Comparison of ENCODE assay signal across 24 mouse cellular contexts in genomic region chr10:128699611-128700010, GRCm38 (mm10). TPM values are rescaled to one million over a fixed set of nuclear protein-coding genes. Genes with fewer than 3 reads are reported as not detected.
A peak's percentile ranks its signal among the peaks of the same experiment; 100 is the strongest.
DNase-seq lines count a peak whose midpoint lies in the region; ATAC-seq lines count a peak whose summit lies in the region.
"Had no signal": no experiment of that assay in that cellular context is flagged by ENCODE, and none has a peak within 500 bp of the region (broad histone marks: within the 10 kb centered on the region; RNA-seq: fewer than 3 reads in every experiment).

No protein-coding gene starts in this region.

- ATAC-seq in heart, embryonic 12.5 days (ENCODE audit: insufficient number of reproducible peaks, low FRiP score), result no peak
- no peak for ATAC-seq in heart, embryonic 16.5 days (replicated peaks; ENCODE audit: extremely low read depth, insufficient read depth, low FRiP score)
- ATAC-seq in liver, embryonic 12.5 days, result no peak
- ATAC-seq: forebrain, embryonic 14.5 days; hindbrain, embryonic 16.5 days; inflammation-experienced regulatory T-cells, adult 6 months; intestine, postnatal 0 days; Patski had no signal

- H3K4me2 ChIP-seq in heart, embryonic 12.5 days, result no peak overlapping the region
- no peak overlapping the region for H3K4me2 ChIP-seq in heart, embryonic 16.5 days (ENCODE audit: low read depth, low read length)
- H3K4me2 ChIP-seq in liver, embryonic 12.5 days, result no peak overlapping the region
- H3K4me2 ChIP-seq: embryonic facial prominence, embryonic 15.5 days; hindbrain, embryonic 12.5 days had no signal

- H3K36me3 ChIP-seq in heart, embryonic 12.5 days, result peaks cover 52% of the 10 kb centered on the region
- H3K36me3 ChIP-seq in heart, embryonic 16.5 days (ENCODE audit: control insufficient read depth, insufficient read depth), result peaks cover 23% of the 10 kb centered on the region
- H3K36me3 ChIP-seq in liver, embryonic 12.5 days, result peaks cover 62% of the 10 kb centered on the region

- peaks cover 38% of the 10 kb centered on the region for H3K4me1 ChIP-seq in heart, embryonic 12.5 days (replicated peaks)
- peaks cover 34% of the 10 kb centered on the region for H3K4me1 ChIP-seq in heart, embryonic 16.5 days (ENCODE audit: control insufficient read depth, insufficient read depth, low read length)
- peaks cover 61% of the 10 kb centered on the region for H3K4me1 ChIP-seq in liver, embryonic 12.5 days

- 43% methylated on average over 11 of the region's 11 CpGs for WGBS in heart, embryonic 12.5 days
- 54% methylated on average over 11 of the region's 11 CpGs for whole genome bisulfite sequencing in heart, embryonic 16.5 days
- 36% methylated on average over 11 of the region's 11 CpGs for WGBS in liver, embryonic 12.5 days (ENCODE audit: insufficient replicate concordance)

- no peak overlapping the region for H3K4me3 ChIP-seq in heart, embryonic 12.5 days
- H3K4me3 ChIP-seq in heart, embryonic 16.5 days (ENCODE audit: low read length), result no peak overlapping the region
- H3K4me3 ChIP-seq in liver, embryonic 12.5 days, result no peak overlapping the region
- H3K4me3 ChIP-seq: embryonic facial prominence, embryonic 15.5 days; erythroblast, embryonic 14.5 days; forebrain, embryonic 10.5 days; gastrocnemius, adult 2 months; hindbrain, embryonic 12.5 days had no signal

- peak overlapping the region; percentile 31; the same call in 1 of the 2 replicates for H3K27ac ChIP-seq in heart, embryonic 12.5 days (ENCODE audit: poor library complexity, severe bottlenecking)
- 0 out of 2 replicates have a peak overlapping the region, but pooled peaks have one; percentile 15 for H3K27ac ChIP-seq in heart, embryonic 16.5 days (ENCODE audit: low read length)
- H3K27ac ChIP-seq in liver, embryonic 12.5 days, result 0 out of 2 replicates have a peak overlapping the region, but pooled peaks have one; percentile 10
- H3K27ac ChIP-seq: embryonic facial prominence, embryonic 15.5 days; forebrain, embryonic 10.5 days; gastrocnemius, adult 2 months; hindbrain, embryonic 12.5 days had no signal

- peak; percentile 19 for DNase-seq in cerebellum, adult 11-12 months
- no peak for DNase-seq in cerebellum, postnatal 36 days
- no peak for DNase-seq in heart, postnatal 4 days
- DNase-seq in heart, postnatal 36 days, result no peak
- DNase-seq in T-cell, adult 2 months (ENCODE audit: low spot score), result no peak
- DNase-seq: adrenal gland, adult 2 months; adrenal gland, postnatal 25 days; cerebellum, adult 2 months; embryo, embryonic 11 days; gastrocnemius, adult 2 months; gastrocnemius, postnatal 25 days had no signal

- no peaks in the 10 kb centered on the region for H3K9me3 ChIP-seq in heart, embryonic 12.5 days (replicated peaks)
- H3K9me3 ChIP-seq in heart, embryonic 16.5 days (replicated peaks; ENCODE audit: control insufficient read depth, low read length), result no peaks in the 10 kb centered on the region
- H3K9me3 ChIP-seq in liver, embryonic 12.5 days (replicated peaks), result no peaks in the 10 kb centered on the region
- H3K9me3 ChIP-seq: embryonic facial prominence, embryonic 15.5 days; forebrain, embryonic 10.5 days; hindbrain, embryonic 12.5 days had no signal

- H3K9ac ChIP-seq in heart, embryonic 12.5 days, result peak overlapping the region; percentile 22; the same call in 1 of the 2 replicates
- no peak overlapping the region for H3K9ac ChIP-seq in heart, embryonic 16.5 days (ENCODE audit: low read length)
- 0 out of 2 replicates have a peak overlapping the region, but pooled peaks have one; percentile 43 for H3K9ac ChIP-seq in liver, embryonic 12.5 days
- H3K9ac ChIP-seq: embryonic facial prominence, embryonic 15.5 days; hindbrain, embryonic 12.5 days had no signal

- H3K27me3 ChIP-seq in heart, embryonic 12.5 days (replicated peaks), result no peaks in the 10 kb centered on the region
- H3K27me3 ChIP-seq in heart, embryonic 16.5 days (ENCODE audit: control insufficient read depth, insufficient read depth, low read length), result no peaks in the 10 kb centered on the region
- no peaks in the 10 kb centered on the region for H3K27me3 ChIP-seq in liver, embryonic 12.5 days (replicated peaks)
- H3K27me3 ChIP-seq: embryonic facial prominence, embryonic 15.5 days; hindbrain, embryonic 12.5 days; Patski had no signal

- intact Hi-C loops in heart, postnatal 36 days (cut with DNase I), result no loop called here

RNA-seq across cellular contexts. Expression of gene Rab5b, which starts 3.5 kb away (rescaled TPM):
- 71.3 and 72.9 TPM in 2 replicates for polyA plus RNA-seq in heart, embryonic 12.5 days (2016; fragmentation: Nextera tagmentation; extraction: Ambion mirVana)
- 10 to 100 TPM; 65.1 to 66.3 TPM for total RNA-seq in heart, postnatal 4 days (2021)
- 69.8 and 73.5 TPM in 2 replicates for polyA plus RNA-seq in heart, embryonic 16.5 days (2015; fragmentation: Nextera tagmentation; extraction: Ambion mirVana)
- total RNA-seq in heart, postnatal 36 days (2021), result 10 to 100 TPM; 80.8 to 81.1 TPM
- polyA plus RNA-seq in liver, embryonic 12.5 days (2016; fragmentation: Nextera tagmentation; extraction: Ambion mirVana), result 34.2 and 34.7 TPM in 2 replicates

RNA-seq across cellular contexts. Expression of gene Pmel, which starts 4.4 kb away (rescaled TPM):
- 0.99 and 1.0 TPM in 2 replicates for polyA plus RNA-seq in heart, embryonic 12.5 days (2016; fragmentation: Nextera tagmentation; extraction: Ambion mirVana)
- 1 to 10 TPM; 1.3 to 1.8 TPM for total RNA-seq in heart, postnatal 4 days (2021)
- polyA plus RNA-seq in heart, embryonic 16.5 days (2015; fragmentation: Nextera tagmentation; extraction: Ambion mirVana), result 1.7 and 2.8 TPM in 2 replicates
- total RNA-seq in heart, postnatal 36 days (2021), result under 1 TPM; 0.46 to 0.50 TPM
- 0.36 and 0.43 TPM in 2 replicates for polyA plus RNA-seq in liver, embryonic 12.5 days (2016; fragmentation: Nextera tagmentation; extraction: Ambion mirVana)
- total RNA-seq: common myeloid progenitor, adult 5-6 weeks; gastrocnemius, adult 2 months had no signal
- polyA plus RNA-seq: erythroblast, embryonic 14.5 days had no signal

RNA-seq across cellular contexts. Expression of gene Cdk2, which starts 5.2 kb away (rescaled TPM):
- polyA plus RNA-seq in heart, embryonic 12.5 days (2016; fragmentation: Nextera tagmentation; extraction: Ambion mirVana), result 106 and 109 TPM in 2 replicates
- total RNA-seq in heart, postnatal 4 days (2021), result 10 to 100 TPM; 59.2 to 63.1 TPM
- polyA plus RNA-seq in heart, embryonic 16.5 days (2015; fragmentation: Nextera tagmentation; extraction: Ambion mirVana), result 90.7 and 93.6 TPM in 2 replicates
- 10 to 100 TPM; 13.8 to 13.9 TPM for total RNA-seq in heart, postnatal 36 days (2021)
- polyA plus RNA-seq in liver, embryonic 12.5 days (2016; fragmentation: Nextera tagmentation; extraction: Ambion mirVana), result 82.8 and 84.9 TPM in 2 replicates

RNA-seq across cellular contexts. Expression of gene Suox, which starts 25.7 kb away (rescaled TPM):
- 10.7 and 12.8 TPM in 2 replicates for polyA plus RNA-seq in heart, embryonic 12.5 days (2016; fragmentation: Nextera tagmentation; extraction: Ambion mirVana)
- 10 to 100 TPM; 11.6 to 12.1 TPM for total RNA-seq in heart, postnatal 4 days (2021)
- polyA plus RNA-seq in heart, embryonic 16.5 days (2015; fragmentation: Nextera tagmentation; extraction: Ambion mirVana), result 15.0 and 15.3 TPM in 2 replicates
- total RNA-seq in heart, postnatal 36 days (2021), result 10 to 100 TPM; 23.7 to 27.0 TPM
- polyA plus RNA-seq in liver, embryonic 12.5 days (2016; fragmentation: Nextera tagmentation; extraction: Ambion mirVana), result 10.4 and 10.5 TPM in 2 replicates

RNA-seq across cellular contexts. Expression of gene Dgka, which starts 45.0 kb away (rescaled TPM):
- 4.4 TPM in 2 replicates for polyA plus RNA-seq in heart, embryonic 12.5 days (2016; fragmentation: Nextera tagmentation; extraction: Ambion mirVana)
- 1 to 10 TPM; 5.3 to 6.5 TPM for total RNA-seq in heart, postnatal 4 days (2021)
- polyA plus RNA-seq in heart, embryonic 16.5 days (2015; fragmentation: Nextera tagmentation; extraction: Ambion mirVana), result 9.5 and 12.3 TPM in 2 replicates
- total RNA-seq in heart, postnatal 36 days (2021), result 10 to 100 TPM; 11.5 to 12.8 TPM
- 2.8 TPM in 2 replicates for polyA plus RNA-seq in liver, embryonic 12.5 days (2016; fragmentation: Nextera tagmentation; extraction: Ambion mirVana)
